Mouse (Mus musculus) ES-E14 (cell line): ENCODE measurements around the gene Lmo1. TPM values are rescaled to one million over a fixed set of nuclear protein-coding genes. Genes with fewer than 3 reads are reported as not detected.

ENCODE experiments used
- DNase-seq: peaks from one replicate; pipeline ENCODE4 v3.0.0-alpha.2; 2013; ENCODE audit warnings: low read depth, low spot score
- H3K27ac ChIP-seq: 2 replicates; pipeline ENCODE4 v1.5.1; 2012; ENCODE audit warnings: low read depth, mild to moderate bottlenecking, low read length, moderate library complexity, mixed read lengths; ENCODE audit not compliant: poor library complexity, insufficient read depth, severe bottlenecking
- H3K36me3 ChIP-seq: 2 replicates; pipeline ENCODE4 v1.6.1; 2012; ENCODE audit warnings: mild to moderate bottlenecking, low read length, moderate library complexity, mixed read lengths; ENCODE audit not compliant: control insufficient read depth, poor library complexity, insufficient read depth, severe bottlenecking
- H3K4me1 ChIP-seq, 2 experiments: fragments of 150-350 bp in 1 of 2; sonication (generic) in 1 of 2; 2 replicates each; pipeline ENCODE4 v1.6.1; 2012; ENCODE audit warnings: low read length in 2 of 2, mild to moderate bottlenecking in 1 of 2, mixed read lengths in 1 of 2; ENCODE audit not compliant: control insufficient read depth in 2 of 2, insufficient read depth in 2 of 2, poor library complexity in 1 of 2
- H3K4me3 ChIP-seq, 2 experiments: fragments of 150-350 bp in 1 of 2; sonication (generic) in 1 of 2; 2 replicates each; pipeline ENCODE4 v1.5.1; 2012; ENCODE audit warnings: low read length in 2 of 2, low read depth in 1 of 2, mild to moderate bottlenecking in 1 of 2, mixed read lengths in 1 of 2; ENCODE audit not compliant: insufficient read depth in 1 of 2, poor library complexity in 1 of 2, severe bottlenecking in 1 of 2
- H3K9ac ChIP-seq: 2 replicates; pipeline ENCODE4 v1.6.1; 2012; ENCODE audit warnings: low read depth, mild to moderate bottlenecking, low read length, mixed read lengths; ENCODE audit not compliant: poor library complexity, insufficient read depth, severe bottlenecking
- H3K9me3 ChIP-seq: fragments of 150-350 bp; sonication (generic); 2 replicates; pipeline ENCODE4 v1.6.1; 2012; ENCODE audit warnings: low read depth, mild to moderate bottlenecking, low read length; ENCODE audit not compliant: control insufficient read depth, insufficient read depth
- CHD2 ChIP-seq: IDR thresholded peaks from 2 replicates; pipeline ENCODE4 v1.6.1; 2014; ENCODE audit warnings: mild to moderate bottlenecking, low read depth, low read length, inconsistent platforms
- HCFC1 ChIP-seq: IDR thresholded peaks from 2 replicates; pipeline ENCODE4 v1.6.1; 2012; ENCODE audit warnings: low read length, inconsistent platforms, borderline replicate concordance; ENCODE audit not compliant: insufficient read depth
- MAFK ChIP-seq: IDR thresholded peaks from 2 replicates; pipeline ENCODE4 v1.6.1; 2014; ENCODE audit warnings: mild to moderate bottlenecking, low read depth, low read length, inconsistent platforms; ENCODE audit not compliant: insufficient read depth
- ZC3H11A ChIP-seq: IDR thresholded peaks from 2 replicates; pipeline ENCODE4 v1.6.1; 2012; ENCODE audit warnings: low read depth, mild to moderate bottlenecking, inconsistent platforms, low read length, borderline replicate concordance
- ZNF384 ChIP-seq: IDR thresholded peaks from 2 replicates; pipeline ENCODE4 v1.6.1; 2012; ENCODE audit warnings: low read depth, low read length, inconsistent platforms
- in situ Hi-C, 2 experiments: fragments of 600-800 bp; cut with MboI; formaldehyde crosslinking; loops; one replicate each; pipeline ENCODE4 v1.15.1; 2025; ENCODE audit warnings: low sequenced_read_pairs in 2 of 2, inconsistent platforms in 1 of 2; ENCODE audit not compliant: unreplicated experiment in 2 of 2
- total RNA-seq: library from RNA; depleted of rRNA; stranded (reverse); fragments of 300-350 nt; gene quantifications from 2 replicates; pipeline ENCODE4 v1.2.3, GENCODE M21; 2012

Lmo1 gene
- total RNA-seq, 1 experiment: 1.6 TPM

- no peaks in the 10 kb centered on the region for H3K4me1 ChIP-seq
- H3K4me3 ChIP-seq: peak overlapping the region; percentile 61 to 65
- no peaks in the 10 kb centered on the region for H3K9me3 ChIP-seq
- no peak overlapping the region for H3K27ac ChIP-seq
- peak overlapping the region; percentile 30 for H3K9ac ChIP-seq
- TF ChIP-seq HCFC1 (no peak), MAFK (no peak), ZNF384 (no peak), ZC3H11A (no peak), CHD2 (no peak)
- DNase-seq: no peak
- in situ Hi-C loops: no loop called here
- H3K36me3 ChIP-seq: no peaks in the 10 kb centered on the region
These were observed 5.2 kb downstream of the Lmo1 start for GRCm38 (mm10) chr7:109169505-109170440.

- H3K9me3 ChIP-seq: no peaks in the 10 kb centered on the region
- TF ChIP-seq ZC3H11A: no peak
- TF ChIP-seq CHD2: no peak
- TF ChIP-seq ZNF384: no peak
- no peak for TF ChIP-seq MAFK
- TF ChIP-seq HCFC1: no peak
- no peak overlapping the region for H3K27ac ChIP-seq
- no peak for DNase-seq
- H3K4me1 ChIP-seq: no peaks in the 10 kb centered on the region
- H3K36me3 ChIP-seq: no peaks in the 10 kb centered on the region
- in situ Hi-C loops: no loop called here
- no peak overlapping the region for H3K4me3 ChIP-seq
- no peak overlapping the region for H3K9ac ChIP-seq
These were observed 6.3 kb downstream of the Lmo1 start for GRCm38 (mm10) chr7:109168716-109169115.

- no peak overlapping the region for H3K4me3 ChIP-seq
- H3K9me3 ChIP-seq: no peaks in the 10 kb centered on the region
- no peak for DNase-seq
- H3K27ac ChIP-seq: no peak overlapping the region
- no peaks in the 10 kb centered on the region for H3K4me1 ChIP-seq
- in situ Hi-C loops: no loop called here
- no peaks in the 10 kb centered on the region for H3K36me3 ChIP-seq
- no peak overlapping the region for H3K9ac ChIP-seq
- TF ChIP-seq CHD2: no peak
- no peak for TF ChIP-seq HCFC1
- TF ChIP-seq ZC3H11A: no peak
- TF ChIP-seq MAFK: no peak
- TF ChIP-seq ZNF384: no peak
These were observed 8.9 kb downstream of the Lmo1 start for GRCm38 (mm10) chr7:109165931-109166585.

- Histone ChIP-seq H3K4me1 (no peaks in the 10 kb centered on the region), H3K27ac (no peak overlapping the region), H3K4me3 (no peak overlapping the region), H3K9me3 (no peaks in the 10 kb centered on the region), H3K36me3 (no peaks in the 10 kb centered on the region), H3K9ac (no peak overlapping the region)
- DNase-seq: no peak
- no peak for TF ChIP-seq HCFC1
- no peak for TF ChIP-seq ZC3H11A
- no peak for TF ChIP-seq CHD2
- TF ChIP-seq ZNF384: no peak
- TF ChIP-seq MAFK: no peak
- in situ Hi-C loops: no loop called here
These were observed 20.7 kb downstream of the Lmo1 start for GRCm38 (mm10) chr7:109154331-109154730.
